Mouse (Mus musculus) stomach, postnatal 0 days (tissue): ENCODE measurements at regions not wholly inside any gene's neighbourhood (a gene's known extent, or its start where the extent isn't known, plus 50 kb on each side); places are given as distances from the start of the nearest gene placed in this dataset.

Source experiments
- ATAC-seq: fragments of 200-750 bp; cut with Nextera tagmentation; 2 replicates; pipeline ENCODE4 v1.8.0; 2017; ENCODE audit not compliant: low FRiP score, low TSS enrichment
- DNase-seq: peaks from one replicate; pipeline ENCODE4 v3.0.0-alpha.2; 2016; ENCODE audit warnings: low spot score
- H3K27ac ChIP-seq: fragments of 300-500 bp; sonication (generic); replicated peaks from 2 replicates; pipeline ENCODE4 v1.5.1; 2014; ENCODE audit warnings: mild to moderate bottlenecking, control low read depth
- H3K27me3 ChIP-seq: fragments of 300-500 bp; sonication (generic); 2 replicates; pipeline ENCODE4 v1.6.1; 2014; ENCODE audit warnings: low read length; ENCODE audit not compliant: control insufficient read depth, insufficient read depth
- H3K36me3 ChIP-seq: fragments of 300-500 bp; sonication (generic); 2 replicates; pipeline ENCODE4 v1.6.1; 2014; ENCODE audit warnings: low read length, mixed read lengths; ENCODE audit not compliant: control insufficient read depth, insufficient read depth
- H3K4me1 ChIP-seq: fragments of 300-500 bp; sonication (generic); replicated peaks from 2 replicates; pipeline ENCODE4 v1.6.1; 2014; ENCODE audit warnings: antibody characterized with exemption; ENCODE audit not compliant: control insufficient read depth, insufficient read depth
- H3K4me2 ChIP-seq: fragments of 300-500 bp; sonication (generic); replicated peaks from 2 replicates; pipeline ENCODE4 v1.6.1; 2014; ENCODE audit warnings: low read depth, mild to moderate bottlenecking, control low read depth, moderate library complexity
- H3K4me3 ChIP-seq: fragments of 300-500 bp; sonication (generic); 2 replicates; pipeline ENCODE4 v1.5.1; 2014; ENCODE audit warnings: low read depth, low read length, control low read depth
- H3K9ac ChIP-seq: fragments of 300-500 bp; sonication (generic); 2 replicates; pipeline ENCODE4 v1.6.1; 2014; ENCODE audit warnings: mild to moderate bottlenecking, low read length, control low read depth, mixed read lengths
- H3K9me3 ChIP-seq: fragments of 300-500 bp; sonication (generic); 2 replicates; pipeline ENCODE4 v1.6.1; 2016; ENCODE audit warnings: low read length; ENCODE audit not compliant: control insufficient read depth
- CTCF ChIP-seq: IDR thresholded peaks from 2 replicates; pipeline ENCODE4 v1.5.1; 2016; ENCODE audit warnings: antibody characterized with exemption, low read depth, mild to moderate bottlenecking, moderate library complexity
- EP300 ChIP-seq: optimal IDR thresholded peaks from 2 replicates; pipeline ENCODE3; 2016; ENCODE audit warnings: antibody characterized with exemption
- WGBS: fragments of 180-500 bp; shearing (Covaris S2); extraction: QIAGEN DNeasy Blood & Tissue Kit; methylation state at CpG from one replicate; pipeline ENCODE4 v1.1.7; 2014; 5-methylcytosine and 5-hydroxymethylcytosine counted together

DNA sequence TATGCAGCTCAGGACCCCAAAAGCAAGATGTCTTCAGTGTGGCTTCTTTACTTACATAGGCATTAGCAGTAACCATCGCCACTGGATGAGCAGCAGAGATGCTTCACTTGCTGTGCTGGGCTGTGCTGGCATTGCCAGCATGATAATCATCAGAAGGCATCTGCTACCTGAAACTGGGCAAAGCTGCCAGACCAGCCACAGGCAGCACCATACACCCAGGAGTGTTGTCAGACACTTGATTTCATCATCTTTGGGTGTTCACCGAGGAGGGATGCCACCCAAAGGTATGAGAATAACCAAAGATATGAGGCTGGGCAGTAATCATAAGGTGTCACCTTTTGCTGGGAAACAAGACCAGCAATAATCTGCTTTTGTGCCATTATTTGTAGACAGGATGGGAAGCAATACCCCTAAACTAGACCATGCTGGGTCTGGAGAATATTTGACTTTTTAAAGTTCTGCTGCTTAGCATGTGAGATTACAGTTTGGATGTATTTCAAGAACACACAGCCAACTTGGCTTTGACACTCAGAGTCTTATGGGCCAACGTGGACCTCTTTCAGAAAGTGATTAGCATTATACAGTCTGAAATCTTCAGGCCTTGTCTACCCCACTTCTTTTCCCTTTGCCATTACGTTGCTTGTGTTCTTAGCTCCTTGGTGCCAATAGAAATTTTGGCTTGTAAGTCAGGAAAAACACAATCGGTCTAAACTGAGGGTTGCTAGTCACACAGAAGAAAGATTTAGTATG lies 80.7 kb upstream of the Cerkl start:
- Histone ChIP-seq H3K27ac (peak overlapping the region; percentile 36; the same call in 1 of the 2 replicates), H3K27me3 (no peaks in the 10 kb centered on the region), H3K4me2 (no peak overlapping the region), H3K4me3 (no peak overlapping the region), H3K36me3 (no peaks in the 10 kb centered on the region), H3K4me1 (no peaks in the 10 kb centered on the region), H3K9ac (no peak overlapping the region), H3K9me3 (no peaks in the 10 kb centered on the region)
- no peak for DNase-seq
- no peak for ATAC-seq
- no peak for TF ChIP-seq EP300
- no peak for TF ChIP-seq CTCF
- WGBS, result 60% methylated on average over 5 of the region's 5 CpGs

GRCm38 (mm10) chr2:79540384-79540783 lies 83.8 kb upstream of the Cerkl start:
- WGBS, result 71% methylated on average over 8 of the region's 8 CpGs
- TF ChIP-seq EP300, result no peak
- no peaks in the 10 kb centered on the region for H3K36me3 ChIP-seq
- DNase-seq, result no peak
- ATAC-seq, result no peak
- no peak overlapping the region for H3K4me2 ChIP-seq
- 0 out of 2 replicates have a peak, but pooled peaks cover 2% of the 10 kb centered on the region for H3K4me1 ChIP-seq
- no peak overlapping the region for H3K4me3 ChIP-seq
- no peaks in the 10 kb centered on the region for H3K9me3 ChIP-seq
- no peaks in the 10 kb centered on the region for H3K27me3 ChIP-seq
- 0 out of 2 replicates have a peak overlapping the region, but pooled peaks have one; percentile 1 for H3K27ac ChIP-seq
- no peak overlapping the region for H3K9ac ChIP-seq

DNA sequence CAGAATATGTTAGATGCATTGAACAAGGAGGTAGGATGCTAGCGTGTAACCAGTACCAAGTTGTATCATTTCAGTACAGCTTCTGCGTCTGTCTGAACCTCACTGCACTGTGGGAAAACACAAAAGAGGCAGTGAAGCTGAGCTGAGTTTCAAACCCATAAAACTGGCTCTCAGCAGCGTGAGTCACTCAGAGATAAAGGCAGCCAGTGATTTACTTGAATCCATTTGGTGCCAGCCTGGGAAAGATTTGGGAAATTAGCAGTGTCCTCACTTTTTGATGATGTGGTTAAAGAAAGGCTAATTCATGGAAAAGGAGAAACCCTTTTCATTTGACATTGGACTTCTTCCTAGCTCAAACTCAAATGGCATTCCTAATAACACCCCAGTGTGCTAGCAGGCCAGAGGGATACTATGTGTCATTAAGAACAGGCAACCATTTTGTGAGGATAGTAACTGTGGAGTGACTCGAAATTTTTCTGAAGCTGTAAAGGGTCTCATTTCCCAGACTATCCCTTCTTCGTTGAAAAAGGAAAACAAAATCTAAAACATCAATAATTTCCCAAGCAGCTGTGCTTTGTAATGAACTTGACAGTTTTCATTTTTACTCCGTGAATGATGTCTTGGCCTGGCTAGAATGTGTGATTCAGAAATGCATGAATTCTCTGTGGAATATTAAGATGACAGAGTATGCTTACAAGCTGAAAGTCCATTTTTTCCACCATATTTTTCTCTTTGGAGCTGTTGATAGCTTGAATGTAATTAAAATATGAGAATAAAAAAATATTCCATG lies 85.8 kb upstream of the Cerkl start:
- Histone ChIP-seq H3K9ac (no peak overlapping the region), H3K27me3 (no peaks in the 10 kb centered on the region), H3K36me3 (no peaks in the 10 kb centered on the region), H3K27ac (no peak overlapping the region), H3K4me1 (0 out of 2 replicates have a peak, but pooled peaks cover 2% of the 10 kb centered on the region), H3K9me3 (no peaks in the 10 kb centered on the region), H3K4me2 (no peak overlapping the region), H3K4me3 (no peak overlapping the region)
- no peak for TF ChIP-seq CTCF
- no peak for TF ChIP-seq EP300
- DNase-seq, result no peak
- no peak for ATAC-seq
- 57% methylated on average over 6 of the region's 6 CpGs for WGBS

DNA sequence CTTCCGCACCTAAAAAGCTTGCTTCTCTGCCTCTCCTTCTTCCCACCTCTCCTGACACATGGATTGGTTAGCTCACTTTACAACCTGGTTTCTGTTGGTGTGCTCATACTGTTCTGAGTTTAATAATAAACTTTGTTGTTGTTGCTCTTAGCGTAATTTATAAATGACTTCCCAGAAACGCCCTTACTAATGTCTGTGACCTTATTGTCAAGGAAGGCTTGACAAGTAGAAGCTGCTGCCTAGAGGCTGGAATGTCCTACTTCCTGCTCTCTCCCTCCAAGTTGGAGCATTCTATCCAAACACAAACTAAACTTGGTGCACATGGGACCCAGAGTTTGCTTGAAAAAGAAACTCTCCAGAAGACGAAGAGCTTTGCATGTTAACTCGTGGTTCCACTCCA lies 86.9 kb upstream of the Cerkl start:
- TF ChIP-seq EP300 (no peak), CTCF (peak; percentile 44)
- Histone ChIP-seq H3K9ac (no peak overlapping the region), H3K4me1 (0 out of 2 replicates have a peak, but pooled peaks cover 2% of the 10 kb centered on the region), H3K9me3 (no peaks in the 10 kb centered on the region), H3K36me3 (no peaks in the 10 kb centered on the region), H3K27ac (peak overlapping the region; percentile 74), H3K4me3 (no peak overlapping the region), H3K4me2 (no peak overlapping the region), H3K27me3 (no peaks in the 10 kb centered on the region)
- DNase-seq (no peak), ATAC-seq (peak; percentile 53)
- 49% methylated on average over 5 of the region's 5 CpGs for WGBS

DNA sequence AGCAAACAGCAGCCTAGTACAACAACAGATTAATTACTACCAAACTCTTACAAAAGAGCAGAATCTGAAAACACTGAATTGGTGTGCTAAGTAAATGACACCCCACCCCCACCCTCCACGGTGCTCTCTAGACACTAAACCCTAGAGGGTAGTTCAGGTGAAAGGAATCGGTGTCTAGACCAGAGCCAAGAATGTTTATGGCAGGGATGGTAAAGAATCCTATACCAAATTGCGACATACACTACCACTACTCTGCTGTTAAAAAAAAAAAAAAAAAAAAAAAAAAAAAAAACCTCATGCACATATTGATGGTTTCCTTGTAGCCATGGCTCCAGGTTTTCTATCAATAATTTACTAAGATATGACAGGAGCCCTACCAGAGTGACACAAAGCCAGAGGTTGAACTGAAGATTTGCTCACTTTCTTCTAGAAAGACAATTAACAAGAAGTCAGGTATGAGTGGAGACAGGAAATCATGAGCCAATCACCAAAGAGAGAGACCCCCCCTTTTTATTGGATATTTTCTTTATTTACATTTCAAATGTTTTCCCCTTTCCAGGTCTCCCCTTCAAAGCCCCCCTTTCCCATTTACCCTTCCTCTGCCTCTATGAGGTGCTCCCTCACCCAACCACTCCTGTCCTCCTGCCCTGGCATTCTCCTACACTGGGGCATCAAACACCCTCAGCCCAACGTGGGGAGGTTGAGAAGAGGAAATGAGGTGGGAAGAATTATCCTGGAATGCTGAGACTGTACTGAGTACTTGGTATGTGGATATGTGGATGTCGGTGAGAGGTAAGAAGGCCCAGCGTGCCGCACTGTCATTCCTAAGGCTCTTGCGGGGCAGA lies 87.6 kb upstream of the Cerkl start:
- no peak for DNase-seq
- peak; percentile 22; the same call in 1 of the 2 replicates for ATAC-seq
- WGBS, result 82% methylated on average over 8 of the region's 8 CpGs
- peak overlapping the region; percentile 53; the same call in 1 of the 2 replicates for H3K27ac ChIP-seq
- H3K36me3 ChIP-seq, result no peaks in the 10 kb centered on the region
- H3K4me1 ChIP-seq, result 0 out of 2 replicates have a peak, but pooled peaks cover 2% of the 10 kb centered on the region
- H3K9ac ChIP-seq, result no peak overlapping the region
- H3K4me3 ChIP-seq, result no peak overlapping the region
- no peaks in the 10 kb centered on the region for H3K9me3 ChIP-seq
- no peak for TF ChIP-seq EP300
- no peak for TF ChIP-seq CTCF
- no peaks in the 10 kb centered on the region for H3K27me3 ChIP-seq
- H3K4me2 ChIP-seq, result no peak overlapping the region
